Mouse (Mus musculus) bone marrow, adult 2 months (tissue): ENCODE measurements around the gene Fkbp4. TPM values are rescaled to one million over a fixed set of nuclear protein-coding genes. Genes with fewer than 3 reads are reported as not detected.
"Not testable (repeated sequence)": the region's sequence is repeated elsewhere in the genome, so short reads cannot be mapped to it uniquely, and the experiment has no call there.

Experiments
- H3K27ac ChIP-seq: fragments of 200-500 bp; 2 replicates; pipeline ENCODE4 v1.5.1; 2012; ENCODE audit warnings: low read depth, mild to moderate bottlenecking, control low read depth, inconsistent platforms, low read length; ENCODE audit not compliant: control insufficient read depth, poor library complexity, insufficient read depth
- H3K4me1 ChIP-seq: fragments of 200-500 bp; 2 replicates; pipeline ENCODE4 v1.6.1; 2011; ENCODE audit warnings: low read length; ENCODE audit not compliant: control insufficient read depth, insufficient read depth
- H3K4me3 ChIP-seq: fragments of 200-500 bp; replicated peaks from 2 replicates; pipeline ENCODE3; 2011; ENCODE audit warnings: mild to moderate bottlenecking, low read depth, low read length, control low read depth; ENCODE audit not compliant: control insufficient read depth
- CTCF ChIP-seq: fragments of 200-500 bp; IDR thresholded peaks from 2 replicates; pipeline ENCODE4 v1.5.1; 2011; ENCODE audit warnings: low read length, control low read depth; ENCODE audit not compliant: control insufficient read depth, insufficient read depth
- POLR2A ChIP-seq: fragments of 200-500 bp; IDR thresholded peaks from 2 replicates; pipeline ENCODE4 v1.6.1; 2011; ENCODE audit warnings: low read depth, mild to moderate bottlenecking, control low read depth, low read length, borderline replicate concordance; ENCODE audit not compliant: control insufficient read depth
- WGBS: fragments of 180-500 bp; shearing (Covaris S2); methylation state at CpG from one replicate; pipeline ENCODE4 v1.1.7; 2018; 5-methylcytosine and 5-hydroxymethylcytosine counted together
- polyA plus RNA-seq: library from polyadenylated mRNA; stranded (reverse); fragments of >200 nt; gene quantifications from 2 replicates; pipeline ENCODE4 v1.2.4, GENCODE M21; 2011; ENCODE audit warnings: low replicate concordance; ENCODE audit not compliant: missing spikeins, insufficient read depth, insufficient read length

The Fkbp4 gene
- polyA plus RNA-seq, 1 experiment = 77.3 TPM

DNA sequence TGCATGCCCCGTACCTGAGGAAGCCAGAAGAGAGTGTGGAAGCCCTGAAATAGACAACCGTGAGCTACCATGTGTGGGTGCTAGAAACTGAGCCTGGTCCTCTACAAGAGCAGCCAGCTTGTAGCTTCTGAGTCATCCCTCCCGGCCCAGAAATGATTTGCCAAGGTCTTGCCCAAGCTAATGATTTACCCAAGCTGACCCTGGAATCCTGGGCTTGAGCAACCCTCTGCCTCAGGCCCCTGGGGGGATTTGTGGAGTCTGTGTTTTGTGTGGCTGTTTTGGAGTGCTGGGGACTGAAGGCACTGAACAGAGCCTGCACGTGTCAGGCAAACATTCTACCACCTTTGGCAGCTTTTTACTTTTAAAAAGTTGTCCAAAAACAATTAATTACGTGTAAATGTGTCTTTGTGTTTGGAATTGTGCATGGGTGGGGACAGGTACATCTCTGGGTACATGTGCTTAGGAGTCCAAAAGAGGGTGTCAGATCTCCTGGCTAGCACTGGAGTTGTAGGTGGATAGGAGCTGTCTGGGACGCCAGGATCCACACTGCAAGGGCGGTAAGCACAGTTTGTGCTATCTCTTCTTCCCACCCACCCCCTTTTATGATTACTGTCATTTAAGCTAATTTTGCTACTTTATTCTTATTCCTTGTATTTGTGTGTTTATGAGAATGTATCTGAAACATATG, 40.8 kb downstream of the Fkbp4 start:
- TF ChIP-seq CTCF = no peak
- TF ChIP-seq POLR2A = no peak
- no peak overlapping the region for H3K27ac ChIP-seq
- WGBS = 77% methylated on average over 7 of the region's 7 CpGs
- H3K4me1 ChIP-seq = no peaks in the 10 kb centered on the region
- no peak overlapping the region for H3K4me3 ChIP-seq

DNA sequence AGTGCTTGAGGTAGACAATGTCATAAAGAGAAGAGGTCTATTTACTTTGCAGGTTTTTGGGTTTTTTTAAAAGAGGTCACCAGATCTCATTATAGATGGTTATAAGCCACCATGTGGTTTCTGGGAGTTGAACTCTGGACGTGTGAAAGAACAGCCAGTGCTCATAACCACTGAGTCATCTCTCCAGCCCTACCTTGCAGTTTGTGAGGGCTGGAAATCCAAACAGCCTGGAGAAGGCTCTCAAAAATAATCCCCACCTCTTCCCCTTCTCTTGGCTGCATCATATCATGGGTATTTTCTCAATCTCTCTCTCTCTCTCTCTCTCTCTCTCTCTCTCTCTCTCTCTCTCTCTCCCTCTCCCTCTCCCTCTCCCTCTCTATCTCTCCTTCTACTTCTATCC, 47.8 kb downstream of the Fkbp4 start:
- Histone ChIP-seq H3K4me1 (no peaks in the 10 kb centered on the region), H3K4me3 (no peak overlapping the region), H3K27ac (no peak overlapping the region)
- no peak for TF ChIP-seq CTCF
- no peak for TF ChIP-seq POLR2A
- whole genome bisulfite sequencing = 31% methylated on average over 1 of the region's 1 CpGs

DNA sequence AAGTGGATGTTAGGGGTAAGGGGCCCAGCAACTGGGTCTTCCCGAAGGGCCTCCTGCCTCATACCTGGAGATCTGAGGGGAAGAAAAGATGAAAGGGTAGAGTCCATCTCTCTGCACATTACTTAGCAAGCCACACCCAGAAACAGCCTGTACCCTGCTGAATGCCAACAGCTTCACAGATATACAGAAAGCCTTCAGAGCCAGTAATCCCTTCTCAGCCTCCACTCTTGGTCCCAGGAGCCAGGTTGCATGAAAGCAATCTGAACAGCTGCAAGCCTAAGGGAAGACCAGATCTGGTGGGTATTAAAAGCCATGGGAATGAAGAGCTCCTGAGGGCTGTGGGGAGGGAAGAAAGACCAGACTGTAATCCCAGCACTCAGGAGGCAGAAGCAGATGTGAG, 49.3 kb downstream of the Fkbp4 start:
- Histone ChIP-seq H3K27ac (no peak overlapping the region), H3K4me1 (no peaks in the 10 kb centered on the region; the same call in 1 of the 2 replicates), H3K4me3 (no peak overlapping the region)
- WGBS = 62% methylated on average over 1 of the region's 1 CpGs
- TF ChIP-seq CTCF = no peak
- TF ChIP-seq POLR2A = no peak

GRCm38 (mm10) chr6:128385026-128385425, 53.5 kb downstream of the Fkbp4 start:
- no peak for TF ChIP-seq CTCF
- no peak for TF ChIP-seq POLR2A
- H3K27ac ChIP-seq = no peak overlapping the region
- no peak overlapping the region for H3K4me3 ChIP-seq
- peaks cover 5% of the 10 kb centered on the region for H3K4me1 ChIP-seq
- 78% methylated on average over 1 of the region's 1 CpGs for WGBS

DNA sequence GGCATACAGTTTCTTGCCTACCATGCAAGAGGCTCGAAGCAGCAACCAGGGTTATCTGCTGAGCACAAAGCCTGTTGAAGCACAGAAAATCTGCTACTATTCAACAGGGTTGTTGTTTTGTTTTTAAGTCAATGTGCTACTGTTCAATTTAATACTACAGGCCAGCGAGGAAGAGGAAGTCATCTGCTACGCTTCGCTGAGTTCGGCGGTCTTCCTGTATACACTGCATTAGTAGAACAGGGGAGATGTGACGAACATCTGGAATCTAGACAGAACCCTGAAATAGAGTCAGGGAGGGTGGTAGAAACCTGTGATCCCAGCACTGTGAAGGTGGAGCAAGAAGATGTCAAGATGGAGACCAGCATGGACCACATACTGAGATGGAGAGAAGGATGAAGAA, 54.7 kb downstream of the Fkbp4 start:
- H3K27ac ChIP-seq = no peak overlapping the region
- WGBS = 17% methylated on average over 7 of the region's 7 CpGs
- H3K4me3 ChIP-seq = no peak overlapping the region
- TF ChIP-seq POLR2A (no peak), CTCF (no peak)
- H3K4me1 ChIP-seq = peaks cover 12% of the 10 kb centered on the region

DNA sequence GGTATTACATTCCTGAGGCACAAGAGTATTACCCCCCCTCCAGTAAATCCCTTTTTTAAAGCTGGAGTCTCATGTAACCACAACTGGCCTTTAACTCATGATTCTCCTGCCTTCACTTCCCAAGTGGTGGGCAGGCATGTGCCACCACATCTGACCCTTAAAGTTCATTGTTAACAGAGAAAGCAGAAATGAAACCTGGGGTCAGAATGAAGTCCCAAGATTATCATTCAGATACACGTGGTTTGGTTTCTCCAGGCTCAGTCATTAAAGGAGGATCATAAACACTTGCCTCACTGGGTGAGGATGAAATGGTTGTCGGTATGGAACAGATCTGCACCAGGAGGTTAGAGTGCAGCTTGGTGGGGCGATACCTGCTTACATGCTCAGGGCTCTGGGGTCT, 57.2 kb downstream of the Fkbp4 start:
- H3K27ac ChIP-seq = no peak overlapping the region
- H3K4me3 ChIP-seq = no peak overlapping the region
- WGBS = 42% methylated on average over 3 of the region's 3 CpGs
- TF ChIP-seq CTCF (no peak), POLR2A (no peak)
- H3K4me1 ChIP-seq = peaks cover 12% of the 10 kb centered on the region

GRCm38 (mm10) chr6:128380594-128381167, 57.8 kb downstream of the Fkbp4 start:
- H3K4me1 ChIP-seq = peaks cover 12% of the 10 kb centered on the region
- H3K27ac ChIP-seq, H3K4me3 ChIP-seq: not testable (repeated sequence)
- WGBS = 17% methylated on average over 1 of the region's 1 CpGs

Other genes starting within 250 kb of the Fkbp4 start
- 0.65 TPM in 1 of 2 replicates, not detected in the other for gene Tead4, start 137.9 kb downstream of the Fkbp4 start, polyA plus RNA-seq
- gene Tulp3, start 82.8 kb downstream of the Fkbp4 start, polyA plus RNA-seq = 4.3 and 7.1 TPM in 2 replicates
- 54.9 and 94.2 TPM in 2 replicates for gene Rhno1, start 75.8 kb downstream of the Fkbp4 start, polyA plus RNA-seq
- gene Foxm1, start 75.7 kb downstream of the Fkbp4 start, polyA plus RNA-seq = 23.6 and 45.3 TPM in 2 replicates
- not detected in 2 replicates for gene Tex52, start 63.2 kb downstream of the Fkbp4 start, polyA plus RNA-seq
- gene Gm44596, start 63.2 kb downstream of the Fkbp4 start, polyA plus RNA-seq = not detected in 2 replicates
- gene Nrip2, start 39.4 kb downstream of the Fkbp4 start, polyA plus RNA-seq = 1.3 TPM in 1 of 2 replicates, not detected in the other
- 11.4 and 38.0 TPM in 2 replicates for gene Itfg2, start 13.7 kb downstream of the Fkbp4 start, polyA plus RNA-seq
- gene Pzp, start 88.0 kb upstream of the Fkbp4 start, polyA plus RNA-seq = 1.1 and 8.5 TPM in 2 replicates
- not detected in 2 replicates for gene A2ml1, start 142.9 kb upstream of the Fkbp4 start, polyA plus RNA-seq
- gene Klrb1a, start 184.9 kb upstream of the Fkbp4 start, polyA plus RNA-seq = not detected in 2 replicates
- gene Clec2h, start 223.7 kb upstream of the Fkbp4 start, polyA plus RNA-seq = 0.97 TPM in 1 of 2 replicates, not detected in the other